ENCODE assay signal across 7 mouse cellular contexts in the genomic region with DNA sequence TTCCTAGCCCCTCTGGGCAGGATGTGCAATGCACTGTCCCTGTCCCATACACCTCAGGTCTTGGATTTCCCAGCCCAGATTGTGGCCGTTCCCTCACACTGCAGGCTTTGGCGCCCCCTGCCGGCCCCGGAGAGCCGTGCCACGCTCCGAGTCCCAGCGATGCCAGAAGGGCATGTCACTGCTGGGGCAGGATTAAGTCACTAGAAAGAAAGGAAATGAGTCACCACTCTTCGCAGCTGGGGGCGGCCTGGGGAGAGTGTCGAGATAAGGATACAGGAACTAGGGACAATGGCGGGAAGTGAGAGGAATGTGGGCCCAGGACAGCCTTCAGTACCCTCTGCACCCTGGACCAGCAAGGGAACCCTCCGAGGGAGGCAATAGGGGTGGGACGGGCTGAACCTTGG. TPM values are rescaled to one million over a fixed set of nuclear protein-coding genes. Genes with fewer than 3 reads are reported as not detected.
A peak's percentile ranks its signal among the peaks of the same experiment; 100 is the strongest.
DNase-seq lines count a peak whose midpoint lies in the region; ATAC-seq lines count a peak whose summit lies in the region.

No protein-coding gene starts in this region.

- ATAC-seq in midbrain, embryonic 12.5 days (ENCODE audit: low FRiP score, low read depth) = peak; percentile 54; the same call in 1 of the 2 replicates

- no peaks in the 10 kb centered on the region for H3K36me3 ChIP-seq in limb, embryonic 10.5 days
- H3K36me3 ChIP-seq in midbrain, embryonic 12.5 days = no peaks in the 10 kb centered on the region

- H3K9me3 ChIP-seq in limb, embryonic 10.5 days (replicated peaks) = no peaks in the 10 kb centered on the region
- no peaks in the 10 kb centered on the region for H3K9me3 ChIP-seq in midbrain, embryonic 12.5 days

- H3K27ac ChIP-seq in limb, embryonic 10.5 days = peak overlapping the region; percentile 9; the same call in 1 of the 2 replicates
- H3K27ac ChIP-seq in midbrain, embryonic 12.5 days (replicated peaks) = no peak overlapping the region

- H3K27me3 ChIP-seq in limb, embryonic 10.5 days (ENCODE audit: low read depth, poor library complexity, severe bottlenecking) = no peaks in the 10 kb centered on the region
- H3K27me3 ChIP-seq in midbrain, embryonic 12.5 days = no peaks in the 10 kb centered on the region

- 12% methylated on average over 14 of the region's 14 CpGs for WGBS in limb, embryonic 10.5 days
- WGBS in midbrain, embryonic 12.5 days = 11% methylated on average over 14 of the region's 14 CpGs

- H3K4me1 ChIP-seq in limb, embryonic 10.5 days = no peaks in the 10 kb centered on the region
- H3K4me1 ChIP-seq in midbrain, embryonic 12.5 days = no peaks in the 10 kb centered on the region

- DNase-seq in adrenal gland, adult 8-10 months = peak; percentile 93
- DNase-seq in embryo, embryonic 9.5 days (ENCODE audit: extremely low spot score) = peak; percentile 90
- peak; percentile 100 for DNase-seq in heart, adult 11 months
- DNase-seq in kidney, adult 18-20 months = peak; percentile 95
- DNase-seq in limb, embryonic 10.5 days (ENCODE audit: low spot score) = peak; percentile 97
- peak; percentile 86 for DNase-seq in skeletal muscle tissue, adult 2 months (ENCODE audit: low read depth, low spot score)

- no peak overlapping the region for H3K4me3 ChIP-seq in limb, embryonic 10.5 days
- H3K4me3 ChIP-seq in midbrain, embryonic 12.5 days = no peak overlapping the region

- H3K9ac ChIP-seq in midbrain, embryonic 12.5 days (replicated peaks) = no peak overlapping the region

- no peak overlapping the region for H3K4me2 ChIP-seq in midbrain, embryonic 12.5 days (replicated peaks)

RNA-seq across cellular contexts. Expression of a gene that starts 40.5 kb away (rescaled TPM):
- total RNA-seq in adrenal gland, adult 8-10 months (2022) = 10 to 100 TPM; 37.7 to 96.3 (median 62.2) TPM
- polyA plus RNA-seq in limb, embryonic 10.5 days (2016; fragmentation: Nextera tagmentation; extraction: Ambion mirVana) = 196 and 306 TPM in 2 replicates
- 490 and 507 TPM in 2 replicates for polyA plus RNA-seq in midbrain, embryonic 12.5 days (2016; fragmentation: Nextera tagmentation; extraction: Ambion mirVana)
